Mouse (Mus musculus) left cerebral cortex, postnatal 4 days (tissue): ENCODE data around the gene Gm13030. TPM values are rescaled to one million over a fixed set of nuclear protein-coding genes. Genes with fewer than 3 reads are reported as not detected.
A peak's percentile ranks its signal among the peaks of the same experiment; 100 is the strongest.
"Not testable (repeated sequence)": the region's sequence is repeated elsewhere in the genome, so short reads cannot be mapped to it uniquely, and the experiment has no call there.

ENCODE experiments used
- DNase-seq: peaks from one replicate; pipeline ENCODE4 v3.0.0-alpha.2; 2022
- intact Hi-C: fragments of 180-260 bp; cut with DNase I; formaldehyde crosslinking; loops from one replicate; pipeline ENCODE4 v1.15.1; 2025
- total RNA-seq, 2 experiments: library from RNA; stranded (reverse); gene quantifications; 2 replicates each; pipeline ENCODE4 v1.2.3; 2021

Gm13030 gene
- total RNA-seq, 2 experiments from 2014 or later, result not detected

- intact Hi-C loops, result no loop called here
- peak; percentile 74 for DNase-seq
These were observed 7.4 kb downstream of the Gm13030 start for GRCm38 (mm10) chr4:138866413-138866812.

DNA sequence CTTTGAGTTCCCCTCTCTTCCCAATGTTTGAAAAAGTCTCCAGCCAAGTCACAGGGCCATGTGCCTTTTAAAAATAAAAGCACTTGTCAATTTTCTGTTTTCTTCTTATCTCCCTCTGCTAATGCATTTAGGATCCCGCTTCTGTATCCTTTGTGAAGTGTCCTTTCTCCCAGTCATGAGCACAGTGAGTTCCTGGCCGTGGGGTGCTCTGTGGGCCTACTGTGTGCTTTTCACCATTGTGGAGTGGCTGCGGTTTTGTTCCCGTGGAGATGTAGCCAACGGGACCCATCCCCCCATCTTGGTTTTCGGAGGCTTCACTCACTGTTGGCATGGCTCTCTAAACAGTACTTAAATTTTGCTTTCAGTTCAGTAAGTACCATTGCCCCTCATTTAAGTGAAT, 7.8 kb downstream of the Gm13030 start:
- no peak for DNase-seq
- intact Hi-C loops, result no loop called here

GRCm38 (mm10) chr4:138865092-138865491, 8.7 kb downstream of the Gm13030 start:
- intact Hi-C loops, result no loop called here
- DNase-seq, result no peak

DNA sequence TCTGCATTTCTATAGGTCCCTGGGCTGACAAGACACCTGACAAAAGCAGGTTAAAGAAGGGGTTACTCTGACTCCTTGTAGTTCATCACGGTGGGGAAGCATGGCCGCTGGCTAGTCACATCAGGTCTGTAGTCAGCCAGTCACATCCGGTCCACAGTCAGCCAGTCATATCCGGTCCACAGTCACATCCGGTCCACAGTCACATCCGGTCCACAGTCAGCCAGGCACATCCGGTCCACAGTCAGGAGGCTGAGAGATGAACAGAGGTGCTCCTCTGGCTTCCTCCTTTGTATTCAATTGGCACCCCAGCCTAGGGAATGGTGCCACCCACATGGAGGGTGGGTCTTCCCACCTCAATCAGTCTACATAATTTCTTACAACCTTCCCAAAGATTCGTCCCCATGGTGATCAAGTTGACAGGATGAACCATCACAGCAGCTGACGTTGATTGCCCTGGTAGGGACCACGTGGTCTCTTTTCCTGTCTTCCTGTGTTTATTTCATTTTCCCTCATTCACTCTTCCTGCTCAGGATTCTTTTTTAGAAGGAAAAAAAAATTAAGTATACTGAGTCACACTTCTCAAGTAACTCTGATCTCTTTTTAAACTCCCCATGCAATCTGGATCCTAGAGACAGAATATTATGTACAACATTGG, 10.3 kb downstream of the Gm13030 start, which contains the start of gene Pla2g5:
TSS of gene Pla2g5 (minus strand) at position 139 of the 655 bp plus-strand sequence.
- intact Hi-C loops, result no loop called here
- DNase-seq, result no peak

- intact Hi-C loops, result loop anchor here (10.0 kb wide), 1 partner anchor 155 kb away; no protein-coding TSS in a partner anchor
- DNase-seq, result peak; percentile 90
These were observed 14.0 kb downstream of the Gm13030 start for GRCm38 (mm10) chr4:138859728-138860127.

- DNase-seq, result peak; percentile 49
- intact Hi-C loops, result loop anchor here (10.0 kb wide), 1 partner anchor 154 kb away; no protein-coding TSS in a partner anchor
These were observed 14.5 kb downstream of the Gm13030 start for GRCm38 (mm10) chr4:138859245-138859644.

GRCm38 (mm10) chr4:138858446-138858845, 15.3 kb downstream of the Gm13030 start:
- DNase-seq, result no peak
- intact Hi-C loops, result loop anchor here (10.0 kb wide), 1 partner anchor 154 kb away; no protein-coding TSS in a partner anchor

- DNase-seq, result no peak
These were observed 16.2 kb downstream of the Gm13030 start for GRCm38 (mm10) chr4:138857576-138857975.

DNA sequence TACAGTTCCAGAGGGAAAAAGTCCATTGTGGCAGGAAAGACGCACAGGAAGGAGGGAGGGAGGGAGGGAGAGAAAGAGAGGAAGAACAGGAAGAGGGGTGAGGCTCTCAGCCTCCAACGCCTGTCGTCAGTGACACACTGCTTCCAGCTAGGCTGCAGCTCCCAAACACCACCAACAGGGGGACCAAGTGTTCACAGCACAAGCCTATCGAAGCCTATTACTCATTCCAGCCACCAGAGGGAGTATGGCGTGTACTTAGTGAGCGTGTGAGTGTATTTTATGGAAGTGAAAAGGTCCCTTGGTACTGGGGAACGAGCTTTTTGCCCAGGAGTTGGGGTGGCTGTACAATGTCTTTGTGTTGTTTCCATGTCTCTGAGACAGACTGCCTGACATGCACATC, 17.3 kb downstream of the Gm13030 start:
- peak; percentile 75 for DNase-seq

More at GRCm38 (mm10) chr4:138857576-138857975, 16.2 kb downstream of the Gm13030 start:
- intact Hi-C loops, result loop anchor here (10.0 kb wide), 1 partner anchor 153 kb away; no protein-coding TSS in a partner anchor

GRCm38 (mm10) chr4:138855092-138855632, 18.6 kb downstream of the Gm13030 start:
- no peak for DNase-seq
- intact Hi-C loops, result loop anchor here (10.0 kb wide), 1 partner anchor 150 kb away; no protein-coding TSS in a partner anchor

More for the DNA sequence above, 17.3 kb downstream of the Gm13030 start:
- intact Hi-C loops, result loop anchor here (10.0 kb wide), 1 partner anchor 152 kb away; no protein-coding TSS in a partner anchor

GRCm38 (mm10) chr4:138852961-138853360, 20.8 kb downstream of the Gm13030 start:
- intact Hi-C loops, result loop anchor here (10.0 kb wide), 1 partner anchor 148 kb away; no protein-coding TSS in a partner anchor
- no peak for DNase-seq

- peak; percentile 77 for DNase-seq
- intact Hi-C loops, result loop anchor here (2.0 to 10.0 kb wide), 3 partner anchors 105 to 405 kb away; no protein-coding TSS in a partner anchor
These were observed 22.3 kb downstream of the Gm13030 start for GRCm38 (mm10) chr4:138851463-138851862.

GRCm38 (mm10) chr4:138841386-138841785, 32.4 kb downstream of the Gm13030 start:
- peak; percentile 81 for DNase-seq
- intact Hi-C loops, result no loop called here

DNA sequence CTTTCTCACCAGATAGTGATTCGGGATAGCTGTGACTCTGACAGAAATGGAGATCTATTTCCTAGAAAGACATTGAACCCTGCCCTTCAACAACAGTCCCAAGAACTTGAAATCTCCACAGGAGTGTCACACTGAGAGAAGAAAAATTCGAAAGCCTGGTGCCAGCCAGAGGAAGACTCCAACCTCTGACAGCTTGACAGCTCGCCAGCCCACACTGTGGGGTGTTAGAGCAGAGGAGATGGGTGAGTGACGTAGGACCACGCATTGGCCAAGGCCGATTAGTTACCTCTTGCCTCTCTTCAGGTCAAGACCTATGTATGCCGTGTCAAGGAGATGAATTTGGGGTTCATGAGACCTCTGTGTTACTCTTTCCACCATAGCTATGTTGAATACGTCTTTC, 33.0 kb downstream of the Gm13030 start:
- intact Hi-C loops, result no loop called here
- peak; percentile 28 for DNase-seq

GRCm38 (mm10) chr4:138839806-138840205, 34.0 kb downstream of the Gm13030 start:
- intact Hi-C loops, result no loop called here

DNA sequence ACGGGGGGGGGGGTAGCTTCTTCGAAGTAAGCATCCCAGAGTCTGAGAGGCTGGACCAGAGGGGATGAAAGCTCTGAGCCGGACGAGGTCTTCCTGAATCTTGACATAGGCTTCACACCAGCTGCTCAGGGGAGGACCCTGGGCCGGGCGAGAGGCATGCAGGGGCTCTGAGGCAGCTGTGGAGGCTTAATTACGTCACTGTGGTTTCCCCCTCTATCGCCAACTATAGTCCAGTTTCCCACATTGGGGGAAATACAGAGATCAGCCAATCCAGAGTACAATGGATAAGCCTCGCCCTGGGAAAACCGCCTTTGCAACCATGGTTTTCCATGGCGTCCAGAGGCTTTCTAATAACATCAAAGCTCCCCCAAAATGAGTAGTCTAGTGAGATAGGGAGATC, 46.6 kb downstream of the Gm13030 start:
- intact Hi-C loops, result no loop called here
- no peak for DNase-seq

More at GRCm38 (mm10) chr4:138839806-138840205, 34.0 kb downstream of the Gm13030 start:
- DNase-seq, result peak; percentile 62

DNA sequence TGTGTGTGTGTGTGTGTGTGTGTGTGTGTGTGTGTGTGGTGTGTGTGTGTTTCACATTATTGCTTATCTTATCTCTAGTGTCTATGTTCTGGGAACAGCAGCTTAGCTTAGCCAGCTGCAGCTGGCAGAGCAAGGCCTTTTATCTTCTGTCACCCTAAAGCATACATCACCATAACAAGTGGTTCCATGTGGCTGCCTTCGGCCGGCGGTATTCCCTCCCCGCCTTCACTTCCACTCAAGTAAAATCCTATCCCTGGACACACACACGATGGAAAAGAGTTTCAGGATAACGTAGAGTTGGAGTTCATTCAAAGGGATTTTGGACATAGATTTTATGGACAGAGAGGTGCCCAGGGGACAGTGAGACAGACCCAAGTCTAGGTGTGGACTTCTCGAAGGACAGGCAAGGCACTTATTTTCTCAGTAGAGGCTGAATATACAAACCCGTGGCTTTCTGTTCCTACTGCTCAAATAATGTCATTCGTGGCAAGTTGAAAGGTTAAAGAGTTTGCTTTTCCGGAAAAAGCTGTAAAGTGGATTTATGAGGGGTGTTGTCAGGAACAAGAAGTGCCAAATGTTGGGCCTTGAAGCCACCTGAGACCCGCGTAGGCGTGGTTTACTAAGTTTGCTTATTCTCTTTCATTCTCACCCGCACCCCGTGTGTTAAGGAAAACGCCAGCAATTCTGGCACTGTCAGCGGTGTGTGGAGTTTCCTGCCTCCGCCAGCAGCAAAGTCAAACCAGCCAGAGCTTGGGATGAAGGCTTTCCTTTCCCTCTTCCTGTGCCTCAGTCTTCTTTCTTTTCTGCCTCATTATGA, 47.8 kb downstream of the Gm13030 start:
- intact Hi-C loops, result no loop called here
- DNase-seq, result no peak

- intact Hi-C loops, result no loop called here
- no peak for DNase-seq
These were observed 49.1 kb downstream of the Gm13030 start for GRCm38 (mm10) chr4:138824660-138825059.

DNA sequence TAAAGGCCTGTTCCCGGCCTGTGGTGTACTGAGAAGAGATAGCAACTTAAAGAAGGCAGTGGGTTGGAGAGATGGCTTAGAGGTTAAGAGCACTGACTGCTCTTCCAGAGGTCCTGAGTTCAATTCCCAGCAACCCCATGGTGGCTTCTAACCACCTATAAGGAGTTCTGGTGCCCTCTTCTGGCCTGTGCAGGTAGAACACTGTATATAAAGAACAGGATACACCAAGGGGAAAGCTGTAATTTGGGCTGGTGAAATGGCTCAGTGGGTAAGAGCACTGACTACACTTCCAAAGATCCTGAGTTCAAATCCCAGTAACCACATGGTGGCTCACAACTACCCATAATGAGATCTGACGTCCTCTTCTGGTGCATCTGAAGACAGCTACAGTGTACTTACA, 49.6 kb downstream of the Gm13030 start:
- DNase-seq, intact Hi-C loops: not testable (repeated sequence)

DNA sequence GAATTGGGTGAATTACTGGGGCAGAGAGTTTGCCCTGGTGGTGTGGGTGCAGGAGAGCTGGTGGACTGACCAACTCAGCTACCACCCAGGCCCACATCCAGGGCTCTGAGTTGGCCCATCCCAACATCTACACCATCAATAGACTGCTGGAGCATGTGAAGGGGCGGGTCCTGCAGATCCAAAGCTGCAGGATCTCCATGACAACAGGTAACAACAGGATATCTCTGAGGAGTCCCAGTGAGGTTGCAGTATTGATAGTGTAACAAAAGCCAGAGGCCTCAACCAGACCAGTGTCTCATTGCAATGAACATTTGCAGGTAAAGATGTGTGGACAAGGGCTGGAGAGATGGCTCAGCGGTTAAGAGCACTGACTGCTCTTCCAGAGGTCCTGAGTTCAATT, 52.7 kb downstream of the Gm13030 start:
- no peak for DNase-seq
- intact Hi-C loops, result no loop called here
